Mouse (Mus musculus) spleen, adult 2 months (tissue): ENCODE measurements around the gene Scfd2.

Experiments
- CTCF ChIP-seq: fragments of 200-500 bp; IDR thresholded peaks from 2 replicates; pipeline ENCODE4 v1.5.1; 2011; ENCODE audit warnings: mild to moderate bottlenecking, inconsistent platforms; ENCODE audit not compliant: insufficient read depth, insufficient read length, insufficient replicate concordance; ENCODE audit errors: extremely low read depth
- POLR2A ChIP-seq: fragments of 200-500 bp; IDR thresholded peaks from 2 replicates; pipeline ENCODE4 v1.6.1; 2011; ENCODE audit warnings: low read depth, low read length, inconsistent platforms

- TF ChIP-seq CTCF (no peak), POLR2A (no peak)
Observed at GRCm38 (mm10) chr5:74289957-74290356, 241.6 kb downstream of the Scfd2 start.
